Mouse (Mus musculus): ENCODE measurements around the gene Necab2. TPM values are rescaled to one million over a fixed set of nuclear protein-coding genes. Genes with fewer than 3 reads are reported as not detected.

The Necab2 gene
- polyA plus RNA-seq (2015; fragmentation: Nextera tagmentation; extraction: Ambion mirVana) = 0.57 and 0.79 TPM in 2 replicates

- H3K9ac ChIP-seq = peak within 1 kb of the TSS; percentile 84
- peaks cover 9% of the 10 kb centered on the region for H3K4me1 ChIP-seq
- 3% methylated on average over 37 of the region's 52 CpGs for WGBS
- H3K4me2 ChIP-seq = peak within 1 kb of the TSS; percentile 97
- H3K27me3 ChIP-seq (replicated peaks) = peaks cover 90% of the 10 kb centered on the region
- peak within 1 kb of the TSS; percentile 68 for H3K4me3 ChIP-seq
- H3K9me3 ChIP-seq = no peaks in the 10 kb centered on the region
- no peaks in the 10 kb centered on the region for H3K36me3 ChIP-seq
- H3K27ac ChIP-seq (replicated peaks) = no peak within 1 kb of the TSS
- ATAC-seq (ENCODE audit: extremely low read depth, insufficient number of reproducible peaks, low FRiP score, low TSS enrichment) = no peak
Observed at GRCm38 (mm10) chr8:119446211-119446989, at the start of gene Necab2. TSS of gene Necab2 (plus strand) at chr8:119446719.

GRCm38 (mm10) chr8:119398558-119398957, 48.0 kb upstream of the Necab2 start:
- H3K27ac ChIP-seq (replicated peaks) = no peak overlapping the region
- H3K4me3 ChIP-seq = no peak overlapping the region
- H3K4me2 ChIP-seq = no peak overlapping the region
- H3K27me3 ChIP-seq (replicated peaks) = no peaks in the 10 kb centered on the region
- H3K9me3 ChIP-seq = no peaks in the 10 kb centered on the region
- H3K4me1 ChIP-seq = peaks cover 34% of the 10 kb centered on the region
- H3K9ac ChIP-seq = no peak overlapping the region
- peaks cover 31% of the 10 kb centered on the region for H3K36me3 ChIP-seq
- WGBS = 81% methylated on average over 9 of the region's 9 CpGs
- no peak for ATAC-seq (ENCODE audit: extremely low read depth, insufficient number of reproducible peaks, low FRiP score, low TSS enrichment)

- no peak for ATAC-seq (ENCODE audit: extremely low read depth, insufficient number of reproducible peaks, low FRiP score, low TSS enrichment)
- H3K27ac ChIP-seq (replicated peaks) = peak overlapping the region; percentile 26; the same call in 1 of the 2 replicates
- peaks cover 31% of the 10 kb centered on the region for H3K4me1 ChIP-seq
- H3K4me3 ChIP-seq = no peak overlapping the region
- no peak overlapping the region for H3K9ac ChIP-seq
- WGBS = 44% methylated on average over 6 of the region's 6 CpGs
- 0 out of 2 replicates have a peak overlapping the region, but pooled peaks have one; percentile 9 for H3K4me2 ChIP-seq
- H3K27me3 ChIP-seq (replicated peaks) = no peaks in the 10 kb centered on the region
- no peaks in the 10 kb centered on the region for H3K9me3 ChIP-seq
- H3K36me3 ChIP-seq = peaks cover 38% of the 10 kb centered on the region
Observed at GRCm38 (mm10) chr8:119399255-119399654, 47.3 kb upstream of the Necab2 start.

GRCm38 (mm10) chr8:119400122-119400671, 46.3 kb upstream of the Necab2 start:
- Histone ChIP-seq H3K9ac (no peak overlapping the region), H3K4me1 (peaks cover 29% of the 10 kb centered on the region), H3K36me3 (peaks cover 47% of the 10 kb centered on the region), H3K4me2 (no peak overlapping the region), H3K4me3 (no peak overlapping the region), H3K9me3 (no peaks in the 10 kb centered on the region), H3K27me3 (replicated peaks) (no peaks in the 10 kb centered on the region), H3K27ac (replicated peaks) (no peak overlapping the region)
- ATAC-seq (ENCODE audit: extremely low read depth, insufficient number of reproducible peaks, low FRiP score, low TSS enrichment) = no peak
- WGBS = 72% methylated on average over 9 of the region's 9 CpGs

- Histone ChIP-seq H3K27me3 (replicated peaks) (no peaks in the 10 kb centered on the region), H3K9me3 (no peaks in the 10 kb centered on the region), H3K4me2 (no peak overlapping the region), H3K9ac (no peak overlapping the region), H3K27ac (replicated peaks) (no peak overlapping the region), H3K36me3 (peaks cover 53% of the 10 kb centered on the region), H3K4me3 (no peak overlapping the region), H3K4me1 (peaks cover 22% of the 10 kb centered on the region)
- no peak for ATAC-seq (ENCODE audit: extremely low read depth, insufficient number of reproducible peaks, low FRiP score, low TSS enrichment)
- WGBS = 78% methylated on average over 3 of the region's 3 CpGs
Observed at GRCm38 (mm10) chr8:119400904-119401303, 45.6 kb upstream of the Necab2 start.

- ATAC-seq (ENCODE audit: extremely low read depth, insufficient number of reproducible peaks, low FRiP score, low TSS enrichment) = no peak
- 75% methylated on average over 10 of the region's 10 CpGs for WGBS
- Histone ChIP-seq H3K36me3 (peaks cover 70% of the 10 kb centered on the region), H3K9me3 (no peaks in the 10 kb centered on the region), H3K27me3 (replicated peaks) (no peaks in the 10 kb centered on the region), H3K4me2 (no peak overlapping the region), H3K27ac (replicated peaks) (no peak overlapping the region), H3K4me3 (no peak overlapping the region), H3K9ac (no peak overlapping the region), H3K4me1 (peaks cover 10% of the 10 kb centered on the region)
Observed at GRCm38 (mm10) chr8:119403912-119404311, 42.6 kb upstream of the Necab2 start.

GRCm38 (mm10) chr8:119404648-119405047, 41.9 kb upstream of the Necab2 start:
- Histone ChIP-seq H3K9ac (no peak overlapping the region), H3K27me3 (replicated peaks) (no peaks in the 10 kb centered on the region), H3K4me1 (peaks cover 3% of the 10 kb centered on the region; the same call in 1 of the 2 replicates), H3K9me3 (no peaks in the 10 kb centered on the region), H3K27ac (replicated peaks) (no peak overlapping the region), H3K36me3 (peaks cover 78% of the 10 kb centered on the region), H3K4me2 (no peak overlapping the region), H3K4me3 (no peak overlapping the region)
- 95% methylated on average over 5 of the region's 5 CpGs for WGBS
- no peak for ATAC-seq (ENCODE audit: extremely low read depth, insufficient number of reproducible peaks, low FRiP score, low TSS enrichment)

GRCm38 (mm10) chr8:119408311-119408710, 38.2 kb upstream of the Necab2 start:
- no peak overlapping the region for H3K4me3 ChIP-seq
- peaks cover 4% of the 10 kb centered on the region for H3K4me1 ChIP-seq
- H3K9ac ChIP-seq = no peak overlapping the region
- H3K27ac ChIP-seq (replicated peaks) = no peak overlapping the region
- no peak overlapping the region for H3K4me2 ChIP-seq
- no peaks in the 10 kb centered on the region for H3K9me3 ChIP-seq
- ATAC-seq (ENCODE audit: extremely low read depth, insufficient number of reproducible peaks, low FRiP score, low TSS enrichment) = no peak
- 84% methylated on average over 8 of the region's 8 CpGs for WGBS
- peaks cover 78% of the 10 kb centered on the region for H3K36me3 ChIP-seq
- H3K27me3 ChIP-seq (replicated peaks) = peaks cover under 1% of the 10 kb centered on the region; the same call in 1 of the 2 replicates

GRCm38 (mm10) chr8:119412037-119412734, 34.3 kb upstream of the Necab2 start:
- peaks cover 4% of the 10 kb centered on the region for H3K4me1 ChIP-seq
- H3K9ac ChIP-seq = no peak overlapping the region
- no peak overlapping the region for H3K4me2 ChIP-seq
- H3K27me3 ChIP-seq (replicated peaks) = peaks cover 35% of the 10 kb centered on the region
- peaks cover 45% of the 10 kb centered on the region for H3K36me3 ChIP-seq
- H3K27ac ChIP-seq (replicated peaks) = no peak overlapping the region
- no peak overlapping the region for H3K4me3 ChIP-seq
- no peaks in the 10 kb centered on the region for H3K9me3 ChIP-seq
- 48% methylated on average over 10 of the region's 10 CpGs for WGBS
- ATAC-seq (ENCODE audit: extremely low read depth, insufficient number of reproducible peaks, low FRiP score, low TSS enrichment) = no peak

- no peaks in the 10 kb centered on the region for H3K9me3 ChIP-seq
- H3K36me3 ChIP-seq = peaks cover 38% of the 10 kb centered on the region
- H3K4me3 ChIP-seq = peak overlapping the region; percentile 38
- H3K4me2 ChIP-seq = peak overlapping the region; percentile 72
- no peak overlapping the region for H3K27ac ChIP-seq (replicated peaks)
- peaks cover 4% of the 10 kb centered on the region for H3K4me1 ChIP-seq
- peaks cover 38% of the 10 kb centered on the region for H3K27me3 ChIP-seq (replicated peaks)
- ATAC-seq (ENCODE audit: extremely low read depth, insufficient number of reproducible peaks, low FRiP score, low TSS enrichment) = no peak
- H3K9ac ChIP-seq = peak overlapping the region; percentile 79
- WGBS = 12% methylated on average over 18 of the region's 18 CpGs
Observed at GRCm38 (mm10) chr8:119412735-119413498, 33.6 kb upstream of the Necab2 start.

GRCm38 (mm10) chr8:119413605-119414004, 32.9 kb upstream of the Necab2 start:
- Histone ChIP-seq H3K4me1 (peaks cover 4% of the 10 kb centered on the region), H3K27ac (replicated peaks) (no peak overlapping the region), H3K4me3 (no peak overlapping the region), H3K9ac (0 out of 2 replicates have a peak overlapping the region, but pooled peaks have one; percentile 15), H3K36me3 (peaks cover 31% of the 10 kb centered on the region), H3K27me3 (replicated peaks) (peaks cover 39% of the 10 kb centered on the region), H3K9me3 (no peaks in the 10 kb centered on the region), H3K4me2 (no peak overlapping the region)
- ATAC-seq (ENCODE audit: extremely low read depth, insufficient number of reproducible peaks, low FRiP score, low TSS enrichment) = no peak
- 75% methylated on average over 10 of the region's 10 CpGs for WGBS

Data from heart, embryonic 13.5 days (tissue).